Mouse (Mus musculus) small intestine, adult 2 months (tissue): ENCODE results near the gene Hap1. TPM values are rescaled to one million over a fixed set of nuclear protein-coding genes. Genes with fewer than 3 reads are reported as not detected.

ENCODE experiments used
- H3K27ac ChIP-seq: fragments of 200-500 bp; 2 replicates; pipeline ENCODE4 v1.5.1; 2012; ENCODE audit warnings: low read depth, low read length, control low read depth, inconsistent platforms; ENCODE audit not compliant: insufficient read depth
- H3K27me3 ChIP-seq: fragments of 200-500 bp; 2 replicates; pipeline ENCODE4 v1.6.1; 2012; ENCODE audit warnings: mild to moderate bottlenecking, moderate library complexity, low read length, inconsistent platforms; ENCODE audit not compliant: control insufficient read depth, insufficient read depth
- H3K36me3 ChIP-seq: fragments of 200-500 bp; 2 replicates; pipeline ENCODE4 v1.6.1; 2012; ENCODE audit warnings: mild to moderate bottlenecking, low read length, control low read depth, inconsistent platforms; ENCODE audit not compliant: control insufficient read depth, insufficient read depth
- H3K4me1 ChIP-seq: fragments of 200-500 bp; 2 replicates; pipeline ENCODE4 v1.6.1; 2012; ENCODE audit warnings: low read length, inconsistent platforms, mixed read lengths; ENCODE audit not compliant: control insufficient read depth, insufficient read depth, insufficient read length
- H3K4me3 ChIP-seq: fragments of 200-500 bp; 2 replicates; pipeline ENCODE4 v1.5.1; 2012; ENCODE audit warnings: low read depth, mild to moderate bottlenecking, control low read depth, inconsistent platforms, low read length, moderate library complexity
- CTCF ChIP-seq: fragments of 200-500 bp; IDR thresholded peaks from 2 replicates; pipeline ENCODE4 v1.5.1; 2012; ENCODE audit warnings: low read depth, mild to moderate bottlenecking, control low read depth, inconsistent platforms, low read length, moderate library complexity, mixed read lengths; ENCODE audit not compliant: insufficient replicate concordance, insufficient read length; ENCODE audit errors: extremely low read depth
- POLR2A ChIP-seq: fragments of 200-500 bp; IDR thresholded peaks from 2 replicates; pipeline ENCODE4 v1.6.1; 2012; ENCODE audit warnings: low read depth, mild to moderate bottlenecking, control low read depth, inconsistent platforms, low read length, moderate library complexity
- WGBS: fragments of 180-500 bp; shearing (Covaris S2); methylation state at CpG from one replicate; pipeline ENCODE4 v1.1.7; 2018; 5-methylcytosine and 5-hydroxymethylcytosine counted together
- polyA plus RNA-seq: library from polyadenylated mRNA; depleted of rRNA; stranded (reverse); fragments of >200 nt; gene quantifications from 2 replicates; pipeline ENCODE4 v1.2.3, GENCODE M21; 2012

Gene Hap1
- polyA plus RNA-seq, 1 experiment: 4.6 TPM

- no peak overlapping the region for H3K4me3 ChIP-seq
- H3K36me3 ChIP-seq: peaks cover 85% of the 10 kb centered on the region
- no peak for TF ChIP-seq CTCF
- no peak for TF ChIP-seq POLR2A
- H3K4me1 ChIP-seq: no peaks in the 10 kb centered on the region; the same call in 1 of the 2 replicates
- H3K27ac ChIP-seq: no peak overlapping the region
- H3K27me3 ChIP-seq: no peaks in the 10 kb centered on the region
- 91% methylated on average over 5 of the region's 5 CpGs for WGBS
These were observed 22.5 kb upstream of the Hap1 start for GRCm38 (mm10) chr11:100378446-100378845.

GRCm38 (mm10) chr11:100377989-100378388 lies 22.1 kb upstream of the Hap1 start:
- TF ChIP-seq CTCF (no peak), POLR2A (no peak)
- peaks cover 85% of the 10 kb centered on the region for H3K36me3 ChIP-seq

DNA sequence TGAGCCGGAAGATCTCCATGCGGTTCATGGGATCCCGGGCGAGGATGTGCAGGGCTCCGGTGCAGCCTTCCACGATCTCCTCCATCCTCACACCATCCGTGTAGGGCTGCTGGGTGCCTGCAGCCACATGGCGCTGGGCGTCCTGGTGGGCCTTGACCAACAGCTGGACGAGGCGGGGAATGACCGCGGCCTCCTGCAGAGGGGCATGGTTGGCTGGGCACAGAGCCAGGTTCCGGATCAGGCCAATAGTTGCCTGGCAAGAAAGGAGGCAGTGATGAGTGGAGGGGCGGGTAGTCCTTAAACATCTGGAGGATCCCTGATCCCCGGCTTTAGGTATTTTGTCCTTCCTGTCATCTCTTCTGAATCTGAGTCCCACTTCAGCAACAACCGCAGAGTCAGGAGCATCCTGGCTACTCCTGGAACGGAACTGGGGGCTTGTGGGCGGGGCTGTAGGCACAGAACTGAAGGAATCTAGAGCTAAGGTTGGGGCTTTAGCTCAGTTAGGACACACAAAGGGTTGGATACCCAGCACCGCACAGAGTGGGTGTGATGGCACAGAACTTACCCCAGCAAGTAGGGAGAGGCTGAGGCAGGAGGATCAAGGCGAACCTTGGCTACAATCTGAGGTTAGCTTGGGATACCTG lies 20.9 kb upstream of the Hap1 start:
- no peaks in the 10 kb centered on the region; the same call in 1 of the 2 replicates for H3K4me1 ChIP-seq
- H3K27me3 ChIP-seq: no peaks in the 10 kb centered on the region
- H3K4me3 ChIP-seq: no peak overlapping the region
- H3K36me3 ChIP-seq: peaks cover 86% of the 10 kb centered on the region
- TF ChIP-seq POLR2A: no peak
- no peak for TF ChIP-seq CTCF
- no peak overlapping the region for H3K27ac ChIP-seq
- WGBS: 88% methylated on average over 21 of the region's 21 CpGs

More at GRCm38 (mm10) chr11:100377989-100378388, 22.1 kb upstream of the Hap1 start:
- Histone ChIP-seq H3K4me1 (no peaks in the 10 kb centered on the region; the same call in 1 of the 2 replicates), H3K27ac (no peak overlapping the region), H3K27me3 (no peaks in the 10 kb centered on the region), H3K4me3 (no peak overlapping the region)
- 95% methylated on average over 14 of the region's 14 CpGs for WGBS

DNA sequence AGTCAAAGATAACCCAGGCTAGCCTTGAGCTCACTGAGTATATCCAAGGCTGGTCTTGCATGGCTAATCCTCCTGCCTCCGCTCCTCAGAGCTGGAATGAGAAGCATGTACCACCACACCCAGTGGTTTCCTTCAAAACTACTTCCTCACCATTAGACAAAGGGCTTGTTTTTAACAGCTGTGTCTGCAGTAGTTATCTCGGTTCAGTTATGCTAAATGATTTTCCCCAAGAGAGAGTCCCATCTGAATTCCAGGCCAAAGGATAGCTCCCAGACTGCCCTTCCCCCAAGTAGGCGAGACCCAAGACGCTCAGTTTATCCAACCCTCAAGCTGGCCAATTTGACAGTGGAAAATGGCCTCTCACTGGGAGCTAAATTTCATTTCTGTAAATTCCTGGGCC lies 20.1 kb upstream of the Hap1 start:
- WGBS: 65% methylated on average over 4 of the region's 4 CpGs
- no peaks in the 10 kb centered on the region; the same call in 1 of the 2 replicates for H3K4me1 ChIP-seq
- no peak overlapping the region for H3K27ac ChIP-seq
- peaks cover 89% of the 10 kb centered on the region for H3K36me3 ChIP-seq
- no peak for TF ChIP-seq CTCF
- H3K4me3 ChIP-seq: no peak overlapping the region
- no peaks in the 10 kb centered on the region for H3K27me3 ChIP-seq

DNA sequence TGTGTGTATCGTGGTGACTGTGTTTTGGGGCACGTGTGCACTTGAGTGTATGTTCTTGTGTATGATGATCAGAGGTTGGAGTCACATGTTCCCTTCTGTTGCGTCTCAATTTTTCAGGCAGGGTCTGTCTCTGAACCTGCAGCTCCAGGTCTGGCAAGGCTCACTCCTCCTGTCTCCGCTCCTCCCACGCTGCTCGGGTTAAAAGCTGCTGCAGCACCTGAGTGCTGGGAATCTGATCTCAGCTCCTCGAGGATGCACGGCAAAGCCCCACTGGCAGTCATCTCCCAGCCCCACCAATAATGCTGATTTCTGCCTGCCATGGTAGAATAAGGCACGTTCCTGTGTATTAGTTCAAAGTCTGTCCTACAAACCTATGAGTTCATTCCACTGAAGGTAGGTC lies 19.2 kb upstream of the Hap1 start:
- H3K4me3 ChIP-seq: no peak overlapping the region
- TF ChIP-seq POLR2A (no peak), CTCF (no peak)
- WGBS: 88% methylated on average over 9 of the region's 9 CpGs
- H3K27ac ChIP-seq: no peak overlapping the region
- peaks cover 88% of the 10 kb centered on the region for H3K36me3 ChIP-seq
- no peaks in the 10 kb centered on the region for H3K27me3 ChIP-seq
- H3K4me1 ChIP-seq: no peaks in the 10 kb centered on the region; the same call in 1 of the 2 replicates

- TF ChIP-seq POLR2A (no peak), CTCF (no peak)
- H3K4me1 ChIP-seq: no peaks in the 10 kb centered on the region; the same call in 1 of the 2 replicates
- no peak overlapping the region for H3K27ac ChIP-seq
- peaks cover 68% of the 10 kb centered on the region for H3K36me3 ChIP-seq
- no peaks in the 10 kb centered on the region for H3K27me3 ChIP-seq
- 92% methylated on average over 7 of the region's 8 CpGs for WGBS
- no peak overlapping the region for H3K4me3 ChIP-seq
These were observed 16.1 kb upstream of the Hap1 start for GRCm38 (mm10) chr11:100371981-100372558.

GRCm38 (mm10) chr11:100369822-100370221 lies 13.9 kb upstream of the Hap1 start:
- Histone ChIP-seq H3K27ac (no peak overlapping the region), H3K4me1 (no peaks in the 10 kb centered on the region), H3K27me3 (no peaks in the 10 kb centered on the region), H3K36me3 (peaks cover 49% of the 10 kb centered on the region), H3K4me3 (no peak overlapping the region)
- WGBS: 78% methylated on average over 8 of the region's 8 CpGs
- TF ChIP-seq POLR2A (no peak), CTCF (no peak)
